Mouse (Mus musculus): Measurements from ENCODE around the gene Fbxo36. TPM values are rescaled to one million over a fixed set of nuclear protein-coding genes. Genes with fewer than 3 reads are reported as not detected.

The Fbxo36 gene
- polyA plus RNA-seq, 1 experiment from 2014 or later, result 10.5 TPM

DNA sequence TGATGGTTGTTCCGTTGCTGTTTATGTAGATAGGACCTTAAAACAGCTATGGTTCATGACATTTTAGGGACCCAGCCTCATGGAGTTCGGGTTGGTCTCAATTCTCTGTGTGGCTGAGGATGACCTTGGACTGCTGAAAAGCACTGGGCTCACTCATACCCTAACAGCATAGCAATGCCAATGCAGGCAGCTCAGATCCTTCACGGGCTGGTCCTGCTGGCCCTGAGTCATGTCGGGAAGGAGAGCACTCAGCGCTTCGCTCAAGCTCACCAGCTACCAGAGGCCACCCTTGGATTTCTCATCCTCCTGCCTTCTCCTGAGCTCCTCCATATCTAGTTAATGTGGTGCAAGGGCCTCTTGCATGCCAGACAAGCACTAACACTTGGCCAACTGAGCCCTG is 59.5 kb downstream of the Fbxo36 start:
- Histone ChIP-seq H3K4me3 (replicated peaks) (no peak overlapping the region), H3K4me2 (no peak overlapping the region), H3K27ac (no peak overlapping the region), H3K36me3 (no peaks in the 10 kb centered on the region), H3K9me3 (no peaks in the 10 kb centered on the region; the same call in 1 of the 2 replicates), H3K4me1 (no peaks in the 10 kb centered on the region), H3K27me3 (replicated peaks) (no peaks in the 10 kb centered on the region), H3K9ac (no peak overlapping the region)
- 94% methylated on average over 6 of the region's 6 CpGs for WGBS
- ATAC-seq (ENCODE audit: insufficient read depth, low FRiP score, low read depth), result no peak

DNA sequence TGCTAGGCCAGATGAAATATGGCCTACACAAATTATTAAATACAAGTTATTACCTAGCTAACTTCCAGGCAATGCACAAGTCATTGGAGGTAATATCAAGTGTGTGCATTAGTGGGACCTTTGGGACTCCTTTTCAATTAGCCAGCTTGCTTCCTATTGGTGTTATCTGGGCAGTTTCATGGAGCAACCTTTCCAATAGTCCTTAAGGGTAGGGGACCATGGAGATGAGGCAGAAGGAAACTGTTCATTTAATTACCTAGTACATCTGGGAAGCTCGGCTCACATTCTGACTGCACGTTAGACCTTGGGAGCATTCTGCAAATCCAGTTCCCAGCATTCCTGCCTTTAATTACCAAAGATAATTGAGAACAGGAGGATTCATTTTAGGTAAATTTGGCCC is 64.8 kb downstream of the Fbxo36 start:
- Histone ChIP-seq H3K27ac (no peak overlapping the region), H3K4me2 (no peak overlapping the region), H3K4me1 (no peaks in the 10 kb centered on the region), H3K9ac (no peak overlapping the region), H3K9me3 (no peaks in the 10 kb centered on the region), H3K27me3 (replicated peaks) (no peaks in the 10 kb centered on the region), H3K36me3 (no peaks in the 10 kb centered on the region), H3K4me3 (replicated peaks) (no peak overlapping the region)
- no peak for ATAC-seq (ENCODE audit: insufficient read depth, low FRiP score, low read depth)
- 83% methylated on average over 2 of the region's 2 CpGs for WGBS

DNA sequence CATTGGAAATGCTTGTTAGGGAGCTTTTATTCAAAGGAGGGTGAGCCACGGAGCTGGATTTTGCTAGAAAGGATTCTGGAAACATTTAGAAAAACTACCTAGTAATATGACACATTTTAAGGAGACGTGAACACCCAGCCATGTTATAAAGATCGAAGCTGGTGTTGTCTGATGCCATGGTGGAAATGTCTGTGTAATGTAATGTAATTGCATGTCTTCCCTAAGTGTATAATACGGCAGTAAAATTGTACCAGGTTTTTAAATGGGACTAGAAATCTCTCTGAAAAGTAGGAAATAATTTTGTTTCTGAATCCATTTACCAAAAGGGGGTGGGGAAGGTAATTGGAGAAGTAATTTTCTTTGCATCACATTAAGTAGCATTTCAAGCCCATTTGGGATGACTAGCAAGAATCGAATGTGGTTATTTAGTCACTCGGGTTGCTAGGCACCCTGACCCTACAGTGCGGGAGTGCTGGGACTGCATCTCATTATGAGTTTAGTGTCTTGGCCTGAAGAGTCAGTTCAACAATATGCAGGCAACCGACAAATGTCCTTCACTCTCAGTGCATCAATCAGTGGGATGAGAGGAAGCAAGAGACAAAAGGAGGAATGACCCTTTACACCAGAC is 70.7 kb downstream of the Fbxo36 start:
- 78% methylated on average over 8 of the region's 8 CpGs for WGBS
- ATAC-seq (ENCODE audit: insufficient read depth, low FRiP score, low read depth), result no peak
- H3K4me3 ChIP-seq (replicated peaks), result no peak overlapping the region
- no peaks in the 10 kb centered on the region for H3K36me3 ChIP-seq
- no peaks in the 10 kb centered on the region for H3K9me3 ChIP-seq
- H3K27me3 ChIP-seq (replicated peaks), result no peaks in the 10 kb centered on the region
- H3K4me1 ChIP-seq, result no peaks in the 10 kb centered on the region
- no peak overlapping the region for H3K9ac ChIP-seq
- H3K27ac ChIP-seq, result no peak overlapping the region
- no peak overlapping the region for H3K4me2 ChIP-seq

DNA sequence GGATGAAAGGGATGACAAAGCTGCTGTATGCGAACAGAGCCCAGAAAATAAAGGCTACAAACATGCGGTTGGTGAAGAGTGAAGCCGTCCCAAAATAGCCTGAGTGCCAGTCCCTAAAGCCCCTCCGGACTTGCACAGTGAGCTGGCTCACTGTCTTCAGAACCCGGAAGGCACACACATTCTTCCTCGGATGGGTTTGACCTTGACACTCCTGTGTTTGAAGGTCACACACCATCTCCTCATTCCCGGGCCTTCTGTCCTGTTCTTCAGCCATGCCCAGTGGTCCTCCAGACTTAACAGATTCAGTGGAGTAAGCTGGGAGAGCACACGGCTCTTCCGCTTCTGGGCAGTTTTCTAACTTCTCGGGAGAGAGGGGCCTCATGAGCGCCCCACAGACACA is 72.9 kb downstream of the Fbxo36 start:
- ATAC-seq (ENCODE audit: insufficient read depth, low FRiP score, low read depth), result no peak
- Histone ChIP-seq H3K9ac (no peak overlapping the region), H3K9me3 (no peaks in the 10 kb centered on the region), H3K27me3 (replicated peaks) (no peaks in the 10 kb centered on the region), H3K4me3 (replicated peaks) (no peak overlapping the region), H3K36me3 (no peaks in the 10 kb centered on the region), H3K4me2 (no peak overlapping the region), H3K27ac (no peak overlapping the region), H3K4me1 (no peaks in the 10 kb centered on the region)
- 91% methylated on average over 11 of the region's 11 CpGs for WGBS

DNA sequence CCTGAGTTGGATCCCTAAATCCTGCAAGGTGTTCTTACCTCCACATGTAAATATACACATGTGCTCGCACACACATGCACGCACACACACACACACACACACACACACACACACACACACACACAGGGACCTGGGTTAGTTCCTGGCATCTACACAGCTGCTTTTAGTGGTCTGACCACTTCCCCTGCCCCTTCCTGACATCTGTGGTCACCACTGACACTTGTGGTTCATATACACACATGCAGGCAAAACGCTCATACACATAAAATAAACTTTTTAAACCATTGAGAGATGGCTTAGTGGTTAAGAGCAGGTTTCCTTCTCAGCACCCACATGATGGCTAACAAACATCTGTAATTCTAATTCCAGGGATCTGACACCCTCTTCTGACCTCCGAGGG is 75.4 kb downstream of the Fbxo36 start:
- no peaks in the 10 kb centered on the region for H3K36me3 ChIP-seq
- WGBS, result 81% methylated on average over 4 of the region's 4 CpGs
- no peaks in the 10 kb centered on the region for H3K27me3 ChIP-seq (replicated peaks)
- no peak for ATAC-seq (ENCODE audit: insufficient read depth, low FRiP score, low read depth)
- no peak overlapping the region for H3K9ac ChIP-seq
- H3K4me3 ChIP-seq (replicated peaks), result no peak overlapping the region
- H3K27ac ChIP-seq, result no peak overlapping the region
- no peak overlapping the region for H3K4me2 ChIP-seq
- H3K9me3 ChIP-seq, result no peaks in the 10 kb centered on the region
- no peaks in the 10 kb centered on the region for H3K4me1 ChIP-seq

DNA sequence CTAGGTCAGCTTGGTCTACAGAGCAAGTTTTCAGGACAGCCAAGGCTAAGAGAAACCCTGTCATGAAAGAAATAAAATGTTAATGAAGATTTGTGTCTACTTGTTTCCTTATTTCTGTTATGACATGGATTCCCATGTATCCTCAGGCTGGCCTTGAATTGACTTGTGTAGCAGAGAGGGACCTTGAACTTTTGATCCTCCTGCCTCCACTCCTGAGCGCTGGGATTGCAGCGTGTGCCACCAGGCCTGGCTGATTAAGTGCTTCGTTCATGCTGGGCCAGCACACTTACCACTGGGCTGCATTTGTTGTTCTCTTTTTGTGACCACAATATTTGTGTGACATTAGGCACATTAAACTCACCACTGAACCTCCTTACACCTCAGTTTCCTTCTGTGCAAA is 79.2 kb downstream of the Fbxo36 start:
- no peak overlapping the region for H3K9ac ChIP-seq
- no peak for ATAC-seq (ENCODE audit: insufficient read depth, low FRiP score, low read depth)
- 84% methylated on average over 3 of the region's 3 CpGs for WGBS
- no peak overlapping the region for H3K4me3 ChIP-seq (replicated peaks)
- no peak overlapping the region for H3K27ac ChIP-seq
- no peaks in the 10 kb centered on the region for H3K4me1 ChIP-seq
- no peak overlapping the region for H3K4me2 ChIP-seq
- H3K9me3 ChIP-seq, result no peaks in the 10 kb centered on the region
- H3K36me3 ChIP-seq, result no peaks in the 10 kb centered on the region
- no peaks in the 10 kb centered on the region for H3K27me3 ChIP-seq (replicated peaks)

DNA sequence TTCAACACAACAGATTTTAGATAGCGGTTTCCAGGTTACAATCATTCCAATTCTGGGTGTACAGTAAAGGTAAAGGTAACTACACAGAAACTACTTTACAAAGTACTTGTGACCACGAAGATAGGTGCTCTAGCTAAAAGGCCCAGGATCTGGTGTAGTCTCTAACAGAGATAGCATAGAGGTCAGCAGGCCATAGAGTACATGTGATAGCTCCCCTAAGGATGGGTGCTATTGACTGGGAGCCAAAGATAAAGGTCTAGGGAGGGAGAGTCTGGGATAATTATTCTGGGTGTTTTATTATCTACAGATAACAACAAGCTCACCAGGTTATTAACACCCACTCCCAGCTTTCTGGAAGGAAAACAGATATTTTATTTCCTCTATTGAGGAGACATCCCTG is 83.8 kb downstream of the Fbxo36 start:
- H3K9me3 ChIP-seq, result no peaks in the 10 kb centered on the region
- WGBS, result 74% methylated on average over 2 of the region's 2 CpGs

DNA sequence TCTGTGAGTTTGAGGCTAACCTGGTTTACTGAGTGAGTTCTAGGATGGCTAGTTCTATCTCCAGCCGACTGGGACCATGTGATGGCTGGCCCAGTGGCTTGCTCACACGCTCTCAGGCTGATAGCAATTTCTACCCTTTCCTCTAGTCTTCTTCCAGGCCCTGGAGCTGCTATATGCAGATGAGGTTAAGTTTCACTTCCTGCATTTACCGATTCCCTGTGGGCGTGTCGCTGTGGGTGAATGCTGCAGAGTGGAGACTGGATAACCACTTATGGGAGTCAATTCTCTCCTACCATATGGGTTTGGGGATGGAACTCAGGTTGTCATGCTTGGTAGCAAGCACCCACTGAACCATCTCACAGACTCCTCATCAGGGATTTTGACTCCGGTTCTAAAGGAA is 84.5 kb downstream of the Fbxo36 start:
- Histone ChIP-seq H3K9ac (no peak overlapping the region), H3K4me2 (no peak overlapping the region), H3K4me3 (replicated peaks) (no peak overlapping the region), H3K36me3 (no peaks in the 10 kb centered on the region), H3K9me3 (no peaks in the 10 kb centered on the region), H3K4me1 (no peaks in the 10 kb centered on the region), H3K27ac (no peak overlapping the region), H3K27me3 (replicated peaks) (no peaks in the 10 kb centered on the region)
- WGBS, result 69% methylated on average over 6 of the region's 6 CpGs
- no peak for ATAC-seq (ENCODE audit: insufficient read depth, low FRiP score, low read depth)

More for the DNA sequence above, 83.8 kb downstream of the Fbxo36 start:
- no peak overlapping the region for H3K9ac ChIP-seq
- no peaks in the 10 kb centered on the region for H3K4me1 ChIP-seq
- no peaks in the 10 kb centered on the region for H3K27me3 ChIP-seq (replicated peaks)
- no peak overlapping the region for H3K27ac ChIP-seq
- H3K36me3 ChIP-seq, result no peaks in the 10 kb centered on the region
- ATAC-seq (ENCODE audit: insufficient read depth, low FRiP score, low read depth), result no peak
- no peak overlapping the region for H3K4me3 ChIP-seq (replicated peaks)
- H3K4me2 ChIP-seq, result no peak overlapping the region

DNA sequence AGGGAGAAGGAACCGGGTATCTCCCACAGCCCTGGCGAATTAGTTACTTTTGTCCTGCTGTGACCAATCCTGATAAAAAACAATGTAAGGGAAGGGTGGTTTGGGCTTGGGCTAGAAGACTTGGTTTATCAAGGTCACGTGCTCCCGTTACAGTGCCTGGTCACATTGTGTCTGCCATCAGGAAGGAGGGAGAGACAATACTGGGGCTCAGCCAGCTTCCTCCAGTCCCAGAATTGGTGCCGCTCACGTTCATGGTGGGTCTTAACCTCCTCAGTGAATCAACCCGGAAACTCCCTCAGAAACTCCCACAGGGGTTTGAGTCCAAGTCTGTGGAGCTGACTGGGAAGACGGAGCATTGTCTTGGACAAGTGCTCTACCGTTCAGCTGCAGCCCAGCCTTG is 86.0 kb downstream of the Fbxo36 start:
- no peak for ATAC-seq (ENCODE audit: insufficient read depth, low FRiP score, low read depth)
- Histone ChIP-seq H3K27ac (no peak overlapping the region), H3K36me3 (no peaks in the 10 kb centered on the region), H3K4me3 (replicated peaks) (no peak overlapping the region), H3K27me3 (replicated peaks) (no peaks in the 10 kb centered on the region), H3K4me1 (no peaks in the 10 kb centered on the region), H3K9ac (no peak overlapping the region), H3K4me2 (no peak overlapping the region), H3K9me3 (no peaks in the 10 kb centered on the region)
- 74% methylated on average over 9 of the region's 9 CpGs for WGBS

DNA sequence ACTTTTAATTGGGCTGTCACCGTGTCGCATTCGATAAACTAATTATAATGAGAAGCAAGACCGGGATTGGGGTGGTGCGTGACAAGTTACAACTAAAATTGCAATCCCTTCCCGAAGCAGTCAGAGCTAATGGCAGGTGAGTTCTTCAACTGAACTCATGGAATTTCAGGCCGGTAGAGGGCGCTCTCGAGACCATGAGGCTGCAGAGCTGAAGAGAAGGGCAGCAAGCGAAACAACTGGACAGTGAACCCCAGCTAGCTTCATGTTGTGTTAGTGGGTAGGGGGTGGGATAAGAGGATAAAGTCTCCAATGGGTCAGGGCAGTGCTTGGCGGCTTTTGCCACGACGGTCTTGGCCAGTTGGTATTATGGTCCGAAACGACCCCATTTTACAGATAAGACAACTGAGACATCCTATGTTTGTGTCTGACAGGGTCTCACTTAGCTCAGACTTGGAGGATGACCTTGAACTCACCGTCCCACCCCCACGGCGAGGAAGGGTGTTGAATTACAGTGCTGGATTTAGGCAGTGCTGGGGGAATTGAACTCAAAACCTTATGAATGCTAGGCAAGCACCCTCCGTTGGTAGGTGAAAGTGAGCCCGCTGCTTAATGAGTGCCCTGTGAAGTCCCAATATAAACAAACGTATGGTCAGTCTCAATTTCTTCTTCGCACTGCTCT is 94.0 kb downstream of the Fbxo36 start:
- Histone ChIP-seq H3K9me3 (no peaks in the 10 kb centered on the region), H3K4me1 (peaks cover 3% of the 10 kb centered on the region; the same call in 1 of the 2 replicates), H3K27ac (no peak overlapping the region), H3K4me3 (replicated peaks) (peak overlapping the region; percentile 47), H3K4me2 (peak overlapping the region; percentile 92), H3K27me3 (replicated peaks) (peaks cover 16% of the 10 kb centered on the region), H3K9ac (no peak overlapping the region), H3K36me3 (no peaks in the 10 kb centered on the region)
- WGBS, result 12% methylated on average over 22 of the region's 22 CpGs
- ATAC-seq (ENCODE audit: insufficient read depth, low FRiP score, low read depth), result no peak

DNA sequence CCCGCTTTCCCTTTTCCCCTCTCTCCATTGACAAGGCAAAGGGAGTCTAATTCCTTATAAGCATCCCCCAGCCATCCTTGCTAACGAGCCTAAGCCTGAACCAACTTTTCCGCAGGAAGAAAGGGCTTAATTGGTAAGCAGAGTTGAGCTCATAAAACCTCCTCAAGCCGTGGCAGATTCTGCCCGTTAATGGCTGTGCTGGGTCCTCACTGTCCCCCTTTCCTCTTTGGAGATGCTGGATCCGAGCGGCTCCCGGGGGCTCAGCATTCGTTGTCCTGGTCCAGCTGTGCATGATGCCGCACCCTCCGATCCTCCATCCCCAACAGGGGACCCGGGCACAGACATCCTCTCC is 94.5 kb downstream of the Fbxo36 start:
- 4% methylated on average over 12 of the region's 12 CpGs for WGBS
- Histone ChIP-seq H3K27ac (no peak overlapping the region), H3K36me3 (no peaks in the 10 kb centered on the region), H3K4me1 (peaks cover 3% of the 10 kb centered on the region; the same call in 1 of the 2 replicates), H3K9me3 (no peaks in the 10 kb centered on the region), H3K4me3 (replicated peaks) (peak overlapping the region; percentile 47), H3K4me2 (peak overlapping the region; percentile 92), H3K27me3 (replicated peaks) (peaks cover 16% of the 10 kb centered on the region), H3K9ac (no peak overlapping the region)
- ATAC-seq (ENCODE audit: insufficient read depth, low FRiP score, low read depth), result no peak

DNA sequence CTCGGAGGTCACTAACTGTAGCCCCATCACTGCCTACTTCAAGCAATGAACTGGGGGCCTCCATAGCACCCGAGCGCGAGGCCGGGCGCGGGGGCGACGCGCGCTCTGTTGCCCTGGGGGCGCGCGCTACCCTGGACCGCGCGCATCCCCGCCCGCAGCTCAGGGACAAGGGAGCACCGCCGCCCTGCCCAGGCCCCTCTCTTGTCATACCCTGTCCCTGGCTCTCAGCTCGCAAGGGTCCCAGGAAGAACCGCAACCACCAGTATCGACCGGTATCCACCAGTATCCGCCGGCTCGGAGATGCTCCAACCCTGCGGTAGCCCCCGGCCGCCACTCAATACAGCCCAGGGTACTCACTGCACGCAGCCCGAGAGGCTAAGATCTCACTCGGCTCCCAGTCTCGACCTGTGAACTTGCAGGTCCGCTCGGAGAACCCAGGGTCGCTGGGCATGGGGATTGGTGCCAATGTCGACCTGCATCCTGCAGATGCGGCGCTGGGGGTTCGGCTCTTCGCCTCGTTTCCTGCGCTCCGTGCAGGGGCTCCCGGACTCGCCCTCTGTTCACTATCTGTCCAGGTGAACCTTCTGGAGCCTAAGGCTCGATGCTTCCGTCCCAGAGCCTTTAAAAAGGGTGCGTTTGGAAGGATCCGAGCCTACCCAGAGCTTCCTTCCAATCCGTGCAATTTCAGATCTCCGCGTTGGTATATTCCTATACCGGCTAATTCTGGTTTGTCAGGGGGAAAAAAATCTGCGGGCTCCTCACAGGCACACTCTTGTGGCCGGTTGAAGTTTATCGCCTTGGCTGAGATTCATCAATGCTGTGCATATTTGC is 95.1 kb downstream of the Fbxo36 start, which contains the start of gene Slc16a14:
TSS of gene Slc16a14 (minus strand) at position 632 of the 831 bp plus-strand sequence.
- H3K4me3 ChIP-seq (replicated peaks), result peak within 1 kb of the TSS; percentile 47
- H3K4me1 ChIP-seq, result peaks cover 3% of the 10 kb centered on the region; the same call in 1 of the 2 replicates
- no peak within 1 kb of the TSS for H3K27ac ChIP-seq
- ATAC-seq (ENCODE audit: insufficient read depth, low FRiP score, low read depth), result peak; percentile 63
- peaks cover 16% of the 10 kb centered on the region for H3K27me3 ChIP-seq (replicated peaks)
- H3K9me3 ChIP-seq, result no peaks in the 10 kb centered on the region
- WGBS, result under 1% methylated on average over 59 of the region's 59 CpGs
- H3K4me2 ChIP-seq, result peak within 1 kb of the TSS; percentile 92
- no peak within 1 kb of the TSS for H3K9ac ChIP-seq
- no peaks in the 10 kb centered on the region for H3K36me3 ChIP-seq

All from stomach, embryonic 15.5 days (tissue).